Mouse (Mus musculus): ENCODE results near the gene Olfr703.

Olfr703 gene

DNA sequence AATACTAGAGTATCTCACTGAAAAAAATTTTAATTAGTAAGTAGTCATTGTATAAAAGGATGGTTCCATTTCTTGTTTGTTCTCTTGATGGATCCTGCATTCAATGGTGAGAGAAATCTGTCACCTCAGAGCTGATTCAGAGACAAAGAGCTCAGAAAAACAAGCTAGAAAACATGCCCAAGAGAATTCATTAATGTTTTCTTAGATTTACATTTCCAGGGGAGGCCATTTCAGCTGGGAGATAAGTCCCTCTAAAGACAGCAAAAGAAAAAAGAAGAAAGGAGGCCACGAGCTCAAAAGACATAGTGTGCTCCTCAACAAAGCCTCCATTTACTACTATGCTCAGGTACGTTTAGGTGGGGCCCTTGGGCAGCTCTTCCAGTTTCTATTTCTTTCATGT is at the start of gene Olfr703:
Gene Olfr703, plus strand, starts transcription at position 301 of the 400 bp plus-strand sequence.
- no peak for DNase-seq (ENCODE audit: low read depth)

DNA sequence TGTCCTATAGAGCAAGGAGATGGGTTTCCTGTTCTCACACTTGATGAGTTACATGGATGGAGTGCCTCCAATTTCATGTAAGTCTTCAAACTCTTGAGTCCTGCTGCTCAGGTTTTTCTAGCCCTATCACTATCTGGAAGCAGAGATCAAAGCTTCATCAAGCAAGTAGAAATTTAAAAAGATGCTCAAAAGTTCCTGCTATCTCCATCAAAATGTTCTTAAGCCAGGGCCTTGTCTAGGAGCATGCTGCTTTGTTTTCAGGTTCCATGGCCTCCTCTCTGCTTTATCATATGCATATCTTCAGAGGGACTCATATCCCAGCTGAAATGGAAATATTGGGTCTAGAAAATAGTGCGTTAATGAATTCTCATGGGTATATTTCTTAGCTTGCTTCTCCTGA is 34.4 kb upstream of the Olfr703 start, which contains the start of gene Olfr700:
Gene Olfr700, minus strand, starts transcription at position 101 of the 400 bp plus-strand sequence.
- no peak for DNase-seq (ENCODE audit: low read depth)

DNA sequence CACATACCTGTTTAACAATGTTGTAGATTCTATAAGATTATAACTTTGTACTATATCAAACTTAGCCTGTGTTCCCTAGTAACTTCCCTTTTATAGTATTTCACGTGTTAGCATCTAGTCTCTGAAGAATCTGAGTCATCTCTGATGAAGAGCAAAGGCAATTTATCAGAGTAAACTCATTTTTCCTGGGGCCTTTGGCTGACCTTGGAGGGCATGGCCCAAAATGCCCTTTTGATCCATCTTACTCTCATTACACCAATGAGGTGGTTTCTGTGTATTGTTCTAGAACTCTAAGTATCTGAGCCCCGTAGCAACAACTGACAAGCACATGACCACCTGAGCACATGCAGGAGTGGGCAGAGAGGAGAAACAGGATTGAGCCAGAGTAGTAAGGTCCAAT is 29.3 kb upstream of the Olfr703 start, which contains the start of gene Olfr701:
Gene Olfr701, plus strand, starts transcription at position 301 of the 400 bp plus-strand sequence.
- no peak for DNase-seq (ENCODE audit: low read depth)

DNA sequence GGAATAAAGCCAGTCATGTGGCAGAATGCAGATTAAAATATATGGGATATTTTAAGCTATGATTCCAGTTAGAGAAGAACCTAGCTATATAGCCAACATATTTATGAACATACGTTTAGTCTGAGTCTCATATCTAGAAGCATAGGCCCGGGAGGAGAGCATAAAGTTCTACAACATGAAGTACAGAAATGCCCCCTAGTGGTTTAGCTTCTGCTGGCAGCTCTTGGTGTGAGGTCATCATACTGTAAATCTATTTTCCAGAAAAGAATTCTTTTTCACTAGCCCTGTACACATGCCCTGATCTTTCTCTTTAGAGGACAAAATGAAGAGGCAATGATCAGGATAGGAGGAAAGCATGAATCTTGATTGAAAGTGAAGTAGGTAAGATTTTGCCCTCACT is 27.4 kb upstream of the Olfr703 start:
- DNase-seq (ENCODE audit: low read depth): peak; percentile 63

DNA sequence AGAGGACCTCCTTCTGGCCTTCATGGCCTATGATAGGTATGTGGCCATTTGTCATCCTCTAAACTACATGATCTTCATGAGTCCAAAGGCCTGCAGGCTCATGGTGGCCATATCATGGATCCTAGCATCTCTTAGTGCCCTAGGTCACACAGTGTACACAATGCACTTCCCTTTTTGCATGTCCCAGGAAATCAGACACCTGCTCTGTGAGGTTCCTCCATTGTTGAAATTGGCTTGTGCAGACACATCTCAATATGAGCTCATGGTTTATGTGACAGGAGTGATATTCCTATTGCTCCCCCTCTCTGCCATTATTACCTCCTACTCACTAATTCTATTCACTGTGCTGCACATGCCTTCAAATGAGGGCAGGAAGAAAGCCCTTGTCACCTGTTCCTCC is 24.7 kb upstream of the Olfr703 start:
- no peak for DNase-seq (ENCODE audit: low read depth)

DNA sequence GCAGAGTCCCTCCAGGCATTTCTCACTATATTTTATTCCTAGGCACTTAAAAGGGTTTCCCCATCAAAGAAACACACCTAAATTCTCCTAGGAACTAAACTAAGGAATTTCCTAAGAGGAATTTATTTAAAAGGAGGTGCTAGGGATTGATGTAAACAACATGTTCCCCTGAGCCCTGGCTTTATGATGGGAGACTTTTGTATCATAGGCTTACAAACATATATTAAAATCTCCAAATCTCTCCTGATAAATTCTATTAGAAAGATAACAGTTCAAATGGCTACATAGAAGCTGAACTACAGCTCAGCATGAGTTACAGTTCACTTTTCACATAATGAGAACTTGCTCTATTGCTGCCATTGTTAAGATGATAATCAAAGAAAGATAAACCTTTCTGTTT is 9.4 kb upstream of the Olfr703 start, which contains the start of gene Olfr702:
Gene Olfr702, minus strand, starts transcription at position 101 of the 400 bp plus-strand sequence.
- no peak for DNase-seq (ENCODE audit: low read depth)

DNA sequence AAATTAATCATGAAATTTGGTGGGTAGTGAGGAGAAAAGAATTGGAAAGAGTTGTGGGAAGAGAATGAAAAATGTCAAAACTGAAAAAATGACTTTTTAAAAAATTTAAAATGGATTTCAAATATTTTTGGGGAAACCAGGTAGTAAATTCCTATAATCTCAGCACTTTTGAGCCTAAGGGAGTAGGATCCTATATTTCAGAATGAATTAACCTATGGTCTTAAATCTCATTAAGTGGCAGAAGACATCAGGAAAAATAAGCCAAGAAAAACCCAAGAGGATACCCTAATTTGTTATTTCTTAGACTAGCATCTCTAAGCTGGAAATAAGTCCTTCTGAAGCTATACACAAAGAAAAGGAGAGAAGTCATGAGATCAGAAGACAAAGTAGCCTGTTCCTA is 19.7 kb downstream of the Olfr703 start, which contains the start of gene Olfr704:
Gene Olfr704, plus strand, starts transcription at position 301 of the 400 bp plus-strand sequence.
- no peak for DNase-seq (ENCODE audit: low read depth)

DNA sequence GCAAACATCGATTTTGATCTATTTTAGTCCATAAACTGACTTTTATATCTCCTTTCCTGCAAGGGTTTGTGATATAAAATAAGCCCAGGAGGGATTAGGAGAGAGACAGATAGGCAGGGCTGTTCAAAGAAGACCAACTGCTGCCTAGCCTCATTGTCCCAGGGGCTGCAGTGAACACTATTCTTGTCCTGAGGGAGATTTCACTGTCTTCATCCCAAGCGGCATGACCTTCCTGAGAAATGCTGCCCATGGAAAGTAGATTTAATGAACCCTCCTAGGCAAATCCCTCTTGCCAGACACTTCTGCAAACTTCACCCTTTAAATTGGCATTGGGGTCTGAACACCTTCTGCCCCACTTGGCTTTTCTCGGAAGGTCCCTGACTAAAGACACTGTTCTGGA is 33.6 kb downstream of the Olfr703 start, which contains the start of gene Olfr705:
Gene Olfr705, minus strand, starts transcription at position 101 of the 400 bp plus-strand sequence.
- DNase-seq (ENCODE audit: low read depth): no peak

DNA sequence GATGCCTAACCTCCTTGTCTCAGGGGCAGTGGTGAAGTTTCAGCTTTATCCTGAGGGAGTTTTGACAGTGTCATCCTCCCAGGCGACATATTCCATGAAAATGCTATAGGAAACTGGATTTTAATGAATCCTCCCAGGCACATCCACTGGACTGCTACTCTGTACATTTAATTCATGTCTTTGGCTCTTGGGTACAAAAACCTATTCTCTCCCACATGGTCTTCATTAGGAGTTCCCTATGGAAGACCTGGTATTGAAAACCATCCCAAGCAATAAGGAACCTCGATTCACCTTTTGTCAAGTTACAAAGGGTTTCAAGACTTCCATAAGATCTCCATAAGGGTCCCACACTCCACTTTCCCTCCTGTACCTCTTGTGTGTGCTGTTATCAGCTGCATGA is 44.9 kb downstream of the Olfr703 start, which contains the start of gene Olfr706:
Gene Olfr706, minus strand, starts transcription at position 101 of the 400 bp plus-strand sequence.
- no peak for DNase-seq (ENCODE audit: low read depth)

Data from induced T-regulatory cell, adult 2 months (primary cell).